Mouse (Mus musculus) thymus, postnatal 0 days (tissue): ENCODE measurements at regions not wholly inside any gene's neighbourhood (a gene's known extent, or its start where the extent isn't known, plus 50 kb on each side); places are given as distances from the start of the nearest gene placed in this dataset.

ENCODE experiments used
- DNase-seq: peaks from one replicate; pipeline ENCODE4 v3.0.0-alpha.2; 2015; ENCODE audit warnings: low spot score

- no peak for DNase-seq
Observed at GRCm38 (mm10) chr6:41127816-41128215, 92.5 kb upstream of the 2210010C04Rik start.

DNA sequence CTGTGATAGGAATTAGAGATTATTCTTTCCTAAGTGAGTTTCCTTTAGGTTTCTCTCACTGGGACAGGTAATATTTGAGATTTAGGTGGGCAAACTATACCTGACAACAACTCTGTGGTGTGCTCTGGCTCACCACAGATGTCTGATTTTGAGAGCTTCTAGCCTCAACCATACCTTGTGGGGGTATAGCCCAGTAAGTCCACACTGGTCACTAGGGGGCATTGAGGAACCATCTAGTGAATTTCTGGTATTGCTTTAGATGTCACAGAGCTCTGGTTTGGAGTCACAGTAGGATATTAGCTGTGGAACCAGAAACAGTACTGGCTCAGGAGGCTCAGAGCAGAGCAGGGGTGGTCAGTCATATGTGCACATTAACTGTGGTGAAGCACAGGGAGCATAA is 91.5 kb upstream of the 2210010C04Rik start:
- DNase-seq = no peak

DNA sequence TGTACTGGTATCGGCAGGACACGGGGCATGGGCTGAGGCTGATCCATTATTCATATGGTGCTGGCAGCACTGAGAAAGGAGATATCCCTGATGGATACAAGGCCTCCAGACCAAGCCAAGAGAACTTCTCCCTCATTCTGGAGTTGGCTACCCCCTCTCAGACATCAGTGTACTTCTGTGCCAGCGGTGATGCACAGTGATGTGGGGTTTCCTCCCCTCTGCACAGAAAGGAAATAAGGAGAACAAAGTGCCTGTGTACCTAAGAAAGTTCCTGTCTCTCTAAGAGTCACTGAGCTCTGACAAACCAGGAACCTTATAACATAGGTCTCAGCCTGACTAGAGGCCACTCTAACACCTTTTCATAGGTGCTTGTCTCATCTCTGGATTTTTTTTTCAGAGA is 86.3 kb upstream of the 2210010C04Rik start:
- DNase-seq = peak; percentile 60

DNA sequence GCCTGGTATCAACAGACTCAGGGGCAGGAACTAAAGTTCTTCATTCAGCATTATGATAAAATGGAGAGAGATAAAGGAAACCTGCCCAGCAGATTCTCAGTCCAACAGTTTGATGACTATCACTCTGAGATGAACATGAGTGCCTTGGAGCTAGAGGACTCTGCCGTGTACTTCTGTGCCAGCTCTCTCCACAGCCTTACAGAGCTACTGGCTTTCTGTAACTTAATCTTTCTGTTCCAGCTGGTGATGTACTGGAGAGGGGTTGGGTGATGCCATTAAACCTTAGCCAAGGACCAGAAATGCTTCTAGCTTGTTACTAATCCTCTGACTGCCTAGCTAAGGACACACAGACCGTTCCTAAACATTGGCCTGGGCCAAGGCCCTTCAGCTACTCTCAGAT is 83.9 kb upstream of the 2210010C04Rik start:
- peak; percentile 45 for DNase-seq

DNA sequence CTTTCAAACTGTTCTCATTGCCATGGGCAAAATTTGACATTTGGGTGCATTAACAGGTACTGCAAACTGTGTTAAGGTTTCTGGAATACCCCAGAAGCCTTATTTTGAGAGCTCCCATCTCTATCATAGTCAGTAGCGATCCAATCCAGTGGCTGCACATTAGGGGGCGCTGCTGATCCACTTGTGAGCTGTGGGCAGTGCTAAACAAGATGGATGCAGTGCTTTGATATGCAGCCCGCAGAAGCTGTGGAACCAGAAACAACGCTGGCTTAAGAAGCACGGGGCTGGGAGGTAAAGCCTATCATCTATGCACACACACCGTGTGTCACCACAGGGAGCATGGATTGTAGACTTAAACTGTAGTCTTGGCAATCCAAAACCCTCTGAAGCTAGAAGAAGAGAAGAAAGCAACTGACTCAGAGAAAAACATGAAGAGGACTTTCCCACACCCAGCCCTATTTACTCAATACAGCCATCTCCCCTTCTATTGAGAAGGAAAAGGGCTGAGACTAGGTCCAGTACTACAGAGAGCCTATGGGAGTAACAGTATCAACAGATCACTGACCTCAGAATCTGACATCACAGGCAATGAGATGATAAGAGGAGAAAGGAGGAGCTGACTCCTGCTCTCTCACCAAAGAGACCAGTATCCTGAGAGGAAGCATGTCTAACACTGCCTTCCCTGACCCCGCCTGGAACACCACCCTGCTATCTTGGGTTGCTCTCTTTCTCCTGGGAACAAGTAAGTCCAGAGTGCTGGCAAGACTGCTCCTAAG is 83.1 kb upstream of the 2210010C04Rik start:
- DNase-seq = peak; percentile 89

DNA sequence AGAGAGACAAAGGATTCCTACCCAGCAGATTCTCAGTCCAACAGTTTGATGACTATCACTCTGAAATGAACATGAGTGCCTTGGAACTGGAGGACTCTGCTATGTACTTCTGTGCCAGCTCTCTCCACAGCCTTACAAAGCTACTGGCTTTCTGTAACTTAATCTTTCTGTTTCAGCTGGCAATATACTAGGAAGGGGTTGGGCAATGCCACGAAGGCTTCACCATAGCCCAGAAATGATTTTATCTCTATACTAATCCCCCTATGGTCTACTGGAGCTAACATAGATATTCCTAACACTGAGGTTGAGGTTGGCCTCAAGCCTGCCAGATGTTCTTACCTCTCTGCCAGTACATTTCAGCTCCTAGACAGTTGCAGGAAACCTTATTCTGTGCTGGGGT is 78.6 kb upstream of the 2210010C04Rik start:
- peak; percentile 23 for DNase-seq

DNA sequence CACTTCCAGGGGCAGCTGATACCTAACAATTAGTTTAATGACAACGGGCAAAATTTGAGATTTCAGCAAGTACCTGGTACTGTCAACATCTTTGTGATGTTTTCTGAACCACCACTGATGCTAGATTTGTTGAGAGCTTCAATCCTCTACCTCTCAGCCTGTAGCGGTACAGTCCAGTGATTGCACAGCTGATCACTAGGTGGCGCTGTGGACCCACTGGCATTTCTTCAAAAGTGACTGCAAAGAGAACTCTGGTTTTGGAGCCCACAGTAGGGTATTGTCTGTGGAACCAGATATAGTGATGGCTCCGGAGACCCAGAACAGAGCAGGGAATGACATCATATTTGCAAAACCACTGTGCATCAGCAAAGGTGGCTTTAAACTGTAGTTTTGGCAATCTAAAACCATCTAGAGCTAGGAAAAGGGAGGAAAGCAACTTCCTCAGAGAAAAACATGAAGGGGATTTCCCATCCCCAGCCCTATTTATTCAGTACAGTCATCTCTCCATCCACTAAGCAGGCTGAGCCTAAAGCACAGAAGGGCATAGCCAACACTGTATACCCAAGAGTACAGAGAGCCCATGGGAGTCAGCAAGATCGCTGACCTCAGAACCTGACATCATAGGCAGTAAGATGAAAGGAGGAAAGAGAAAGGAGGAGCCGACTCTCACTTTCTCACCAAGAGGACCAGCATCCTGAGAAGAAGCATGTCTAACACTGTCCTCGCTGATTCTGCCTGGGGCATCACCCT is 77.7 kb upstream of the 2210010C04Rik start:
- peak; percentile 85 for DNase-seq

- no peak for DNase-seq
Observed at GRCm38 (mm10) chr6:41111829-41112228, 76.5 kb upstream of the 2210010C04Rik start.

- peak; percentile 67 for DNase-seq
Observed at GRCm38 (mm10) chr6:41108897-41109296, 73.6 kb upstream of the 2210010C04Rik start.

GRCm38 (mm10) chr6:41103689-41104400 is 68.5 kb upstream of the 2210010C04Rik start:
- DNase-seq = peak; percentile 8

DNA sequence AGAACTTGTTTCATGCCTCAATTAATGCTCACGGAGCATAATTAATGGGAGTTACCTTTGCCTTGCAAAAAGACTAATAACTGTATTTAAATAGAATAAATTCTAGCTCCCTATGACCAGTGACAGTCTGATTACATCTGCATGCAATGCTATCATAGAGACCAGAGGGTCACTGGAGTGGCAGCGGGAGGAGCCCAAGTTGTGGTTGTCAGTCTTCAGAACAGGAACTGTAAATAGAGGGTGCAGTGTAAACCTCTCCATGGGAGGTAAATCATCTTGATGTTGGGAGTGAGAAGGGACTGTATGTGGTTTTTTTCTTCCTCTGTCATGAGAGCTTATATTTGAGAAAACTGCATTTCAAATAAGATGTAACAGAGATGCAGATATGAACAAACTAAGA is 66.7 kb upstream of the 2210010C04Rik start:
- DNase-seq = no peak

- no peak for DNase-seq
Observed at GRCm38 (mm10) chr6:41100258-41100657, 64.9 kb upstream of the 2210010C04Rik start.

- DNase-seq = peak; percentile 46
Observed at GRCm38 (mm10) chr6:41091177-41091829, 56.0 kb upstream of the 2210010C04Rik start.
